Mouse (Mus musculus) lung, adult 2 months (tissue): Measurements from ENCODE around the gene Hipk1. TPM values are rescaled to one million over a fixed set of nuclear protein-coding genes. Genes with fewer than 3 reads are reported as not detected.
"Not testable (repeated sequence)": the region's sequence is repeated elsewhere in the genome, so short reads cannot be mapped to it uniquely, and the experiment has no call there.

Experiments used
- DNase-seq: peaks from one replicate; pipeline ENCODE4 v3.0.0; 2022
- H3K4me1 ChIP-seq: fragments of 200-500 bp; 2 replicates; pipeline ENCODE4 v1.6.1; 2011; ENCODE audit warnings: low read length; ENCODE audit not compliant: control insufficient read depth, insufficient read depth
- H3K4me3 ChIP-seq: fragments of 200-500 bp; replicated peaks from 2 replicates; pipeline ENCODE3; 2011; ENCODE audit warnings: low read depth, mild to moderate bottlenecking, control low read depth, low read length; ENCODE audit errors: extremely low read depth
- CTCF ChIP-seq: fragments of 200-500 bp; IDR thresholded peaks from 2 replicates; pipeline ENCODE4 v1.5.1; 2011; ENCODE audit warnings: mild to moderate bottlenecking, low read length, control low read depth; ENCODE audit not compliant: insufficient read depth
- POLR2A ChIP-seq: fragments of 200-500 bp; IDR thresholded peaks from 2 replicates; pipeline ENCODE4 v1.6.1; 2011; ENCODE audit warnings: low read depth, mild to moderate bottlenecking, control low read depth, low read length, borderline replicate concordance; ENCODE audit errors: extremely low read depth
- WGBS: fragments of 180-500 bp; shearing (Covaris S2); methylation state at CpG from one replicate; pipeline ENCODE4 v1.1.7; 2018; 5-methylcytosine and 5-hydroxymethylcytosine counted together
- polyA plus RNA-seq: library from polyadenylated mRNA; depleted of rRNA; stranded (reverse); fragments of >200 nt; gene quantifications from 2 replicates; pipeline ENCODE4 v1.2.3, GENCODE M21; 2012

The Hipk1 gene
- polyA plus RNA-seq, 1 experiment: 143 TPM

- TF ChIP-seq CTCF: no peak
- TF ChIP-seq POLR2A: no peak
- Histone ChIP-seq H3K4me3 (no peak overlapping the region), H3K4me1 (peaks cover 2% of the 10 kb centered on the region)
- WGBS: 58% methylated on average over 2 of the region's 2 CpGs
- no peak for DNase-seq
Measured at GRCm38 (mm10) chr3:103796389-103796788, 5.0 kb upstream of the Hipk1 start.

- DNase-seq: no peak
- no peak overlapping the region for H3K4me3 ChIP-seq
- no peak for TF ChIP-seq CTCF
- no peak for TF ChIP-seq POLR2A
- WGBS: 70% methylated on average over 1 of the region's 1 CpGs
- H3K4me1 ChIP-seq: peaks cover 7% of the 10 kb centered on the region
Measured at GRCm38 (mm10) chr3:103792566-103792965, 1.2 kb upstream of the Hipk1 start.

DNA sequence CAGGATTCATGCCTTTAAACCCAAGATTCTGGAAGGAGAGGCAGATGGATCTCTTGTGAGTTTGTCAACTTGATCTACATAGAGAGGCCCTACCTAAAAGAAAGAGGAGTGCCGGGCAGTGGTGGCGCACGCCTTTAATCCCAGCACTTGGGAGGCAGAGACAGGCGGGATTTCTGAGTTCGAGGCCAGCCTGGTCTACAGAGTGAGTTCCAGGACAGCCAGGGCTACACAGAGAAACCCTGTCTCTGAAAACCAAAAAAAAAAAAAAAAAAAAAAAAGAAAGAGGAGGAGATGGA, 696 bp upstream of the Hipk1 start:
- WGBS: 86% methylated on average over 5 of the region's 5 CpGs
- DNase-seq, H3K4me3 ChIP-seq: not testable (repeated sequence)
- peaks cover 12% of the 10 kb centered on the region for H3K4me1 ChIP-seq

DNA sequence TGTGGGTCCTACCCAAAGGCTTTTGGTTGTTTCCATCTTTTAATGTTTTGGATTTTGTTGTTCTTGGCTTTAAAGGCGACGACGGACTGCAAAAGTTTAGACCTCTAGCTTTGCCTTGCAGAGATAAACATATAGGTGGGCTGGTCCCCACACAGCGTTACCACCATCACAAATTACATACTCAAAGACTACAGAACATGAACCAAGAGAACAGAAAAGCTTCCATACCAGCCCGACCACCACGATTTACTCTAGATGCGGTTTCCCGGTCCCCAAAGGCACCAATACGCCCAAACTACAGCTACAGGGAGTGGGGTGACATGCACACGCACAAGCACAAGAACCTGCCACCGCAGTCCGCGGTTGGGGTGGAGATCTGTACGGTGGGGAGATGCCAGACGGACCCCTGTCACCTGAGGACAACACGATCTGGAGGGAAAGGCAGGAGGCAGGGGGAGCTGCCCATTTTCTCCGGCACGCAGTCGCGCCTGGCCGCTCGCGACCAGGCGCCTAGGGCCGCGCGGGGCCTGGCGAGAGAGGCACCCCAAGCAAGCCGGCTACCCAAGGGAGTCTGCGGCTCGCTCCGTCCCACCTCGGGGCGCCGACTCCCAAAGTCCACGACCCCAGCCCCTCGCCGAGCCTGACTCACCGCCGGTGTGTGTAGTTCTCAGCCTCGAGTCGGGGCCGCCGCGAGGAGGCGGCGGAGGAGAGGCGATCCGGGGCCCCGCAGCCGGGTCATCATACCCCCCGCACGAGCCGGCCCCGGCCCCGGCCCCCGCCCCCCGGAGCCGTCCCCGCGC, 817 bp downstream of the Hipk1 start:
- WGBS: 1% methylated on average over 60 of the region's 61 CpGs
- H3K4me3 ChIP-seq: peak overlapping the region; percentile 98
- no peak for TF ChIP-seq POLR2A
- TF ChIP-seq CTCF: no peak
- peaks cover 14% of the 10 kb centered on the region for H3K4me1 ChIP-seq
- DNase-seq: peak; percentile 64

DNA sequence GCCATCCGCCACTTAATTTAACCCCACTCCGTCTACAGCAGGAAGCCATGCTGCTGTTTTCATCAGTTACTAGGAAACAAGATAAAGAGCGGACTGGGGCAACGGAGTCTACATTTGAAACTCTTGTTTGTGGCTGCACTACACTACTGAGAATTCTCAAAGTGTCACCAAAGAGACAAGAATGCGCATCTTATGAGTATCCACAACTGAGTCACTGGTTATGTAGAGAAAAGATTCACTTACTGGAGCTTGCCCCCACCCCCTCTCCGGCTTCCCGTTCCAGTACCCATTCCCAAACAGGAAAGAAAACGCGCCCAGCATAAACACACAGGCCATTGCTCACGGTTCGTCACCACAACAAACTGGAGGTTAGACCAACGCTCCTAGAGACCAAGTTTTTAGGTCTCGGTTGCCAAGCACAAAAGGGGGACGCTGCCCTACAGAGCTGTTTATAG, 1.4 kb downstream of the Hipk1 start:
- Histone ChIP-seq H3K4me1 (peaks cover 14% of the 10 kb centered on the region), H3K4me3 (peak overlapping the region; percentile 98)
- under 1% methylated on average over 14 of the region's 14 CpGs for WGBS
- TF ChIP-seq POLR2A (no peak), CTCF (no peak)
- DNase-seq: no peak

GRCm38 (mm10) chr3:103789096-103789495, 2.3 kb downstream of the Hipk1 start:
- WGBS: 39% methylated on average over 7 of the region's 7 CpGs
- Histone ChIP-seq H3K4me3 (peak overlapping the region; percentile 46), H3K4me1 (peaks cover 17% of the 10 kb centered on the region)
- no peak for DNase-seq
- TF ChIP-seq POLR2A: no peak
- no peak for TF ChIP-seq CTCF

DNA sequence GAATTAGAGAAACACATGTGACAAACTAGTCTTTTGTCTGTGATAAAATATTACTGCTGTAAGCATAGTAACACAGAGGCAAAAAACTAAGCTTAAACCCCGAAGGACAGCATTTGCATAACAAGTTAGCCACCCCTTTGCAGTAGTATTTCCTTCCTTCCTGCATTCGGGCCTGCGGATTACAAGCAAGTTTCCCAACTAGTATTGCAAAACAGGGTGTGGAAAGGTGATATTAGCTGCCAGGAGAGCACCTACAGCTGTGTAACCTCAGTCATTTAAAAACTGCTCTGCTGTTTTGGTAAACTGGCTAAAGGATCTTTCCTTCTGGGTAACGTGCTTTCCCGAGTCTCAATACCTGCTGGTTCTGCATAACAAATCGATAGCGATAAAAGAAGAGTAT, 4.1 kb downstream of the Hipk1 start:
- Histone ChIP-seq H3K4me3 (no peak overlapping the region), H3K4me1 (peaks cover 29% of the 10 kb centered on the region)
- TF ChIP-seq POLR2A: no peak
- TF ChIP-seq CTCF: no peak
- no peak for DNase-seq
- 35% methylated on average over 7 of the region's 7 CpGs for WGBS

- no peak for DNase-seq
- Histone ChIP-seq H3K4me3 (no peak overlapping the region), H3K4me1 (peaks cover 47% of the 10 kb centered on the region)
- TF ChIP-seq POLR2A: no peak
- TF ChIP-seq CTCF: no peak
- 67% methylated on average over 4 of the region's 4 CpGs for WGBS
Measured at GRCm38 (mm10) chr3:103782844-103783609, 8.3 kb downstream of the Hipk1 start.

DNA sequence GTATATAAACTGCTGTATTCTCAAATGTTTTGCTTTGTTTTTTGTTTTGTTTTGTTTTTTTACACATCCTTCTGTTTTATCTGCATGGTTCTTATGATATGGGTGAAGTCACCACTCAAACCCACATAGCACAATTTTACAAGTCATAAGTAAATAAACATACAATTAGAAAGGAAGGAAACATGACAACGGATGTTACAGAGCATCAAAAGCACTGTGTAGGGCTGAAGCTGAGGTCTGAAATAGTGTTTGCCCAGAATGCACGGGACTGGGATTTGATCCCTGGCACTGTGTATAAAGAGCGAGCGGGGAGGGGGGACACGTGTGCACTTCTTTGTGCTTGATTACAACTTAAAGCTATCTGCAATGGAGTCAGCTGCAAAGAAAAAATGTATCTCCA, 10.6 kb downstream of the Hipk1 start:
- TF ChIP-seq POLR2A: no peak
- TF ChIP-seq CTCF: no peak
- Histone ChIP-seq H3K4me3 (no peak overlapping the region), H3K4me1 (peaks cover 39% of the 10 kb centered on the region)
- DNase-seq: no peak
- WGBS: 41% methylated on average over 5 of the region's 5 CpGs

DNA sequence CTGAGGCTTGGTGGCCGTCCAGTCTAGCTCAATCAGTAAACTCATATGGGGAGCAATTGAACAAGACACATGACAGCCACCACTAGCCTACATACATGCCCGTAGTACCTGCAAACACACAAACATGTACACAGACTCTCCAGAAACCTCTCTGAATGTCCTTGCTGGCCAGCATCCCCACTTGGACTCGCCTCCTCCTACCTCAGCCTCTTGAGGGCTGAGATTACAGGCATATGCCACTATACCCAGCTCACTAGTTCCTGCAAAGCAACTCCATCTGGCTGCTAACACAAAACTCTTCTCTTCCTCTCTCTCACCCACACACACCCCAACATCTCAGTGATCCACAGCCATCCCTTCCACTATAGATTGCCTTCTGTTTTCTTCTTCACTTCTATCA, 11.1 kb downstream of the Hipk1 start:
- no peak overlapping the region for H3K4me3 ChIP-seq
- TF ChIP-seq POLR2A (no peak), CTCF (no peak)
- 73% methylated on average over 3 of the region's 3 CpGs for WGBS
- H3K4me1 ChIP-seq: peaks cover 39% of the 10 kb centered on the region
- no peak for DNase-seq
